Mouse (Mus musculus): ENCODE measurements around the gene Zfp711.

Zfp711 gene

DNA sequence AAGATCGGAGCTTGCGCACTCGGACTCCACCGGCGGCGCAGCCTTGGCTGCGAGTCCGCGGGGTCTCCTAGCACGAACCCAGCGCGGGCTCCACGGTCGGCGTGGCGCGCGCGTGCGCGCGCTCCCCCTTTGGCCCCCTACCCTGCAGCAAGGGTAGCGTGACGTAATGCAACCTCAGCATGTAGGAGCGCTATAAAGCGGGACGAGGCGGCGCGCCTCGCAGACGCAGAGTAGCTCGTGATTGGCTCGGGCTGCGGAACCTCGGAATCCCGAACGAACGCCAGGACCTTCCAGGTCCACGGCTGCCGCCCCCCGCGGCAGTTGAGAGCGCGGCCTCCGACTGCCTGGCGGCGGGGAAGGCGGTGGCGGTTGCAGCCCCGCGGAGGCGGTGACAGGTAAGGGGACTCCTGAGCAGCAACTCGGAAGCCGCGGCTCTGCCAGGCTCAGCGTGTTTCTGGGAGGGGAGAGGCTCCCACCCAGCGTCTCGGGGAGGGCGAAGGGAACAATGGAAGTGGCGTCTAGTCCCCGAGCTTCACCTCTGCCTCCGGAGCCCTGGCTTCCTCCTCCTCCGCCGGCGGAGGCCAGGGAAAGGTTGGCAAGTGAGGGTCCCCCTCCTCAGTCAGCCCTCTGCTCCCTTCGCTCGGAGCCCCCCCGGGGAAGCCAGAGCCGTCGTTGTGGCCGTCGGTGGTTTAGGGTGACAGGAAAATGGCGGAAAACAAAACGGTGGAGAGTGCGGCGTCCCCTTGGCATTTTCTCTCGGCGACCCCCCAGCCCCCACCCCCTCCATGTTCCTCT is at the start of gene Zfp711:
TSS of gene Zfp711 (plus strand) at position 16 of the 795 bp plus-strand sequence.
- peak; percentile 82 to 88 for DNase-seq (ENCODE audit: low spot score in 2 of 2)

GRCm38 (mm10) chrX:112567716-112568115 is 32.6 kb upstream of the Zfp711 start:
- no peak for DNase-seq (ENCODE audit: low spot score in 2 of 2)

- DNase-seq (ENCODE audit: low spot score in 2 of 2) = peak; percentile 39 to 46
These were observed 1.2 kb downstream of the Zfp711 start for GRCm38 (mm10) chrX:112601306-112602120.

- DNase-seq (ENCODE audit: low spot score in 2 of 2) = no peak
These were observed 75.2 kb downstream of the Zfp711 start for GRCm38 (mm10) chrX:112675525-112675924.

DNA sequence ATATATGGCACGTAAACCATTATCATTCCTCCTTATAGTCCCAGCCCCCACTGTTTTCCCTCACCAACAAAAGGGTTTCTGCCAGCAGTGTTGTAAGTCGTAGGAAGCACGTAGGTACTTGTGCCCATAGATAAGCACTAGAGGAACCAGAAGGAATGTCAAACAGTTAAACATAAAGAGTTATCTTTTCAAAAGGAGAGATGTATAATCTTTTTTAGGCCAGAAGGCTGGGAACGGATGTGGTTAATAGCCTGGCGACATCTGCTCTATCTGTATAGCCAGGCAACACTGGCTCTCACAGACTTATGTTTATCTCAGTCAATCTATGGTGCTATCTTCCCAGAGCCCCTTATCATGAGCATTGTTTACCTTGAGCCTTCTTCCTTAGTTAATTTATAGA is 80.3 kb downstream of the Zfp711 start:
- DNase-seq (ENCODE audit: low spot score in 2 of 2) = no peak
